Mouse (Mus musculus): ENCODE measurements at regions not wholly inside any gene's neighbourhood (a gene's known extent, or its start where the extent isn't known, plus 50 kb on each side); places are given as distances from the start of the nearest gene placed in this dataset.

DNA sequence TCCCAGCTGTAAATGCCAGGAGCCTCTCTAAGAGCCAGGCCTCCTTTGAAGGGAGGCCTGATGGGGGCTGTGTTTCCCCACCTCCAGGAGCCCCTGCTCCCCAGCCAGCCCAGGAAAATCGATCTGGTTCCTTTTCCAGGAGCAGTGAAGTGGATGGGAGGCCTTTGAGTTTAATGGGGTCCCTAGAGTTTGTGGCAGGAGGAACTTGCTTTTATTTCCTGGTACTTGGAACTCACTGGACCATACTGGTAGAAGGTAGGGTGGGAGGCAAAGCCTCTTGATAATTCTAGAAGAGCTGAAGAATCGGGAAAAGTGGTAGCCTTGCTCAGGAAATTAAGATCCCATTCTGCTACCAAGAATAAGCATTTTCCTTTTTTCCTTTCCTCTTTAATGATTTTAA, 50.7 kb upstream of the Ncam1 start:
- TF ChIP-seq CTCF (IDR thresholded peaks at IDR 0.05; ENCODE audit: extremely low read depth, insufficient read length, insufficient replicate concordance, low read depth, low read length), result no peak
- TF ChIP-seq POLR2A (IDR thresholded peaks at IDR 0.05; ENCODE audit: low read depth, low read length), result no peak

Data from small intestine, adult 2 months (tissue).